Mouse (Mus musculus) kidney, adult 2 months (tissue): ENCODE results near the gene Slc38a7. TPM values are rescaled to one million over a fixed set of nuclear protein-coding genes. Genes with fewer than 3 reads are reported as not detected.

Source experiments
- DNase-seq: peaks from one replicate; pipeline ENCODE4 v3.0.0; 2021
- H3K27ac ChIP-seq: fragments of 200-500 bp; 2 replicates; pipeline ENCODE4 v1.5.1; 2012; ENCODE audit warnings: low read depth, low read length, control low read depth, inconsistent platforms; ENCODE audit not compliant: insufficient read depth
- H3K27me3 ChIP-seq: fragments of 200-500 bp; replicated peaks from 2 replicates; pipeline ENCODE4 v1.6.1; 2012; ENCODE audit warnings: mild to moderate bottlenecking, moderate library complexity, low read length, inconsistent platforms; ENCODE audit not compliant: control insufficient read depth, insufficient read depth
- H3K36me3 ChIP-seq: fragments of 200-500 bp; 2 replicates; pipeline ENCODE4 v1.6.1; 2012; ENCODE audit warnings: mild to moderate bottlenecking, moderate library complexity, low read length, inconsistent platforms; ENCODE audit not compliant: control insufficient read depth, insufficient read depth
- H3K4me1 ChIP-seq: fragments of 200-500 bp; 2 replicates; pipeline ENCODE4 v1.6.1; 2011; ENCODE audit warnings: low read length; ENCODE audit not compliant: control insufficient read depth, insufficient read depth
- H3K4me3 ChIP-seq: fragments of 200-500 bp; 2 replicates; pipeline ENCODE4 v1.5.1; 2011; ENCODE audit warnings: mild to moderate bottlenecking, low read depth, low read length, control low read depth; ENCODE audit not compliant: insufficient read depth
- CTCF ChIP-seq: fragments of 200-500 bp; conservative IDR thresholded peaks from 2 replicates; pipeline ENCODE4 v1.5.1; 2011; ENCODE audit warnings: low read depth, mild to moderate bottlenecking, control low read depth, low read length, moderate library complexity, mixed read lengths; ENCODE audit not compliant: insufficient read depth, insufficient read length
- POLR2A ChIP-seq: fragments of 200-500 bp; IDR thresholded peaks from one replicate; pipeline ENCODE4 v1.6.1; 2011; ENCODE audit warnings: low read depth, low read length, control low read depth
- WGBS: fragments of 180-500 bp; shearing (Covaris S2); methylation state at CpG from one replicate; pipeline ENCODE4 v1.1.7; 2018; 5-methylcytosine and 5-hydroxymethylcytosine counted together
- polyA plus RNA-seq: library from polyadenylated mRNA; depleted of rRNA; stranded (reverse); fragments of >200 nt; gene quantifications from 2 replicates; pipeline ENCODE4 v1.2.3, GENCODE M21; 2012

Gene Slc38a7
- polyA plus RNA-seq, 1 experiment = 22.3 TPM

DNA sequence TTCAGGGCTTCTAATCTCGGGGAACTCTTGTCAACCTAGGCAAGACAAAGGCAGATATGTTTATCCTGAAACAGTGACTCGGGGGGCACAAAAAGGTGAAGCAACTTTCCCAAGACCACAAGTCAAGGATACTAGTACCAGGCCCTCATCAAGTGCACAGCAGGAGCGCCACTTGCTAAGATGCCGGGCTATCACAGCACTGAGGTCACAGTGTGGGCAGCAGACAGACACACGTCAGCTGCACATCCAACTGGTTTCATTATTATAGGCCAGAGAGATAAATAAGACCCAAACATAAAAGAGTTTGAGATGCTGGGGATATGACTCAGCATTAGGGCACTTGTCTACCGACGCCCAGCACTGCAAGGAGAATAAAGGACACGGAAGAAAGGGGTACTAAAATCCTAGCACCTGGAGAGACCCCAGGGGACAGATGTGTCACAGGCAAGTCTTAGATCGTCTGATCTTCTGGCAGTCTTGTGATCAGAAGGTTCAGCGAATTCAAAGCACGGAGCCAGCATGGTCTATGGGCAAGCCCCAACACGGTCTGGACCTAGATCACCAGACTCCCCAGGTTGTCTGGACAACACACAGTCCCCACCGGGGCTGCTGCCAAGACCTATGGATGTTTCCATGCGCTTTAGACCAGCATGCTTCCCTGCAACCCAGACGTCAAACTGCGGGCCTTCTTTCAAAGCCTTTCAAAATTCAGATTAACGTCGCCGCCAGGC lies 4.4 kb downstream of the Slc38a7 start:
- 94% methylated on average over 19 of the region's 19 CpGs for WGBS
- TF ChIP-seq CTCF (no peak), POLR2A (no peak)
- Histone ChIP-seq H3K36me3 (no peaks in the 10 kb centered on the region), H3K4me1 (peaks cover 8% of the 10 kb centered on the region; the same call in 1 of the 2 replicates), H3K27me3 (no peaks in the 10 kb centered on the region), H3K4me3 (no peak overlapping the region), H3K27ac (no peak overlapping the region)
- DNase-seq = no peak

DNA sequence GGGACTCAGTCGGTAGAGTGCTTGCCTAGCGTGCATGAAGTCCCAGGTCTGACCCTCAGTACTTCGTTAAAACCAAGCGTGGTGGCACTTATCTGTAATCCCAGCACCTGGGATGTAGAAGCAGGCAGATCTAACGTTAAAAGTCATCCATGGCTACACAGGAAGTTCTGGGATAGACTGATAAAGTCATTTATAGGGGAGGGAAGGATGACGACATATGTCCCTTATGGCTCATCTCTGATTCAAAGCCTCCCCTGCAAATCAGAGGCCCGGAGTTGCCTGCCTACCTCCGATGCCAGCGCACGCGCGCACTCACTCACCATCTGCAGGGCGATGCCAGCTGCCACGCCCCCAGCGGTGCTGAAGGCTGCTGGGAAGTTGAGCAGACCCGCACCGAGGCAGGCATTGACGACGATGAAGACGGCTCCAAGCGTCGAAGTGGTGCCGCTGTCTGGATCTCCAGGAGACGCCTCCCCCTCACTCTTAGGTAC lies 5.2 kb downstream of the Slc38a7 start:
- DNase-seq = no peak
- Histone ChIP-seq H3K27ac (no peak overlapping the region), H3K4me1 (peaks cover 8% of the 10 kb centered on the region; the same call in 1 of the 2 replicates), H3K36me3 (no peaks in the 10 kb centered on the region), H3K27me3 (no peaks in the 10 kb centered on the region), H3K4me3 (no peak overlapping the region)
- 87% methylated on average over 24 of the region's 24 CpGs for WGBS
- TF ChIP-seq POLR2A (no peak), CTCF (no peak)

GRCm38 (mm10) chr8:95845026-95845425 lies 8.3 kb downstream of the Slc38a7 start:
- 85% methylated on average over 7 of the region's 7 CpGs for WGBS
- no peaks in the 10 kb centered on the region for H3K4me1 ChIP-seq
- no peak overlapping the region for H3K4me3 ChIP-seq
- no peak for DNase-seq
- H3K27ac ChIP-seq = no peak overlapping the region
- no peaks in the 10 kb centered on the region for H3K27me3 ChIP-seq
- H3K36me3 ChIP-seq = no peaks in the 10 kb centered on the region; the same call in 1 of the 2 replicates
- TF ChIP-seq POLR2A = no peak
- TF ChIP-seq CTCF = no peak

GRCm38 (mm10) chr8:95843968-95844367 lies 9.4 kb downstream of the Slc38a7 start:
- WGBS = 94% methylated on average over 6 of the region's 6 CpGs
- no peaks in the 10 kb centered on the region for H3K4me1 ChIP-seq
- DNase-seq = no peak
- H3K36me3 ChIP-seq = no peaks in the 10 kb centered on the region; the same call in 1 of the 2 replicates
- no peak overlapping the region for H3K27ac ChIP-seq
- no peaks in the 10 kb centered on the region for H3K27me3 ChIP-seq
- H3K4me3 ChIP-seq = no peak overlapping the region
- TF ChIP-seq POLR2A (no peak), CTCF (no peak)

- 95% methylated on average over 15 of the region's 15 CpGs for WGBS
- Histone ChIP-seq H3K27me3 (no peaks in the 10 kb centered on the region), H3K27ac (no peak overlapping the region), H3K4me1 (no peaks in the 10 kb centered on the region), H3K4me3 (no peak overlapping the region), H3K36me3 (no peaks in the 10 kb centered on the region; the same call in 1 of the 2 replicates)
- no peak for DNase-seq
- TF ChIP-seq CTCF = no peak
- no peak for TF ChIP-seq POLR2A
These were observed 11.9 kb downstream of the Slc38a7 start for GRCm38 (mm10) chr8:95841436-95841835.

DNA sequence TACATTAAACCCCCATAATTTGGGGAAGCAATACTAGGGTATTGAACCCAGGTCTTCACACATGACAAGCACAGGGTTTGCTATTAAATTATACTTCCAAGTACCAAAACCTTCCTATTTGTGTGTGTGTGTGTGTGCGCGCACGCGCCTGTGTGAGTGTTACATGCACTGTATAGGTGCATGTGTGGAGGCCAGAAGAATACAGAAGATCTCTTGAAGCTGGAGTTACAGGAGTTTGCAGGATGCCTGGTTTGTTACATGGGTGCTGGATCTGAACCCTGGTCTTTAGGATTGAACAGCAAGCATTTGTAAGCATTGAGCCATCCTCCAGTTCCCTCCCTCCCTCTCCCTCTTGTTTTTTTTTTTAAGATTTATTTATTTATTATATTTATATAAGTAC lies 14.1 kb downstream of the Slc38a7 start:
- H3K27me3 ChIP-seq = no peaks in the 10 kb centered on the region
- no peak for TF ChIP-seq CTCF
- TF ChIP-seq POLR2A = no peak
- DNase-seq = no peak
- WGBS = 96% methylated on average over 4 of the region's 4 CpGs
- no peaks in the 10 kb centered on the region for H3K4me1 ChIP-seq
- H3K36me3 ChIP-seq = no peaks in the 10 kb centered on the region; the same call in 1 of the 2 replicates
- H3K27ac ChIP-seq = no peak overlapping the region
- H3K4me3 ChIP-seq = no peak overlapping the region

- Histone ChIP-seq H3K4me3 (no peak overlapping the region), H3K27me3 (no peaks in the 10 kb centered on the region), H3K36me3 (no peaks in the 10 kb centered on the region; the same call in 1 of the 2 replicates), H3K27ac (no peak overlapping the region), H3K4me1 (peaks cover 3% of the 10 kb centered on the region; the same call in 1 of the 2 replicates)
- DNase-seq = no peak
- 92% methylated on average over 10 of the region's 10 CpGs for WGBS
- TF ChIP-seq POLR2A = no peak
- no peak for TF ChIP-seq CTCF
These were observed 16.1 kb downstream of the Slc38a7 start for GRCm38 (mm10) chr8:95837266-95837665.
